Mouse (Mus musculus) stomach, postnatal 0 days (tissue): ENCODE data around the gene Gm30191.

Source experiments
- CTCF ChIP-seq: IDR thresholded peaks from 2 replicates; pipeline ENCODE4 v1.5.1; 2016; ENCODE audit warnings: antibody characterized with exemption, low read depth, mild to moderate bottlenecking, moderate library complexity
- EP300 ChIP-seq: optimal IDR thresholded peaks from 2 replicates; pipeline ENCODE3; 2016; ENCODE audit warnings: antibody characterized with exemption

DNA sequence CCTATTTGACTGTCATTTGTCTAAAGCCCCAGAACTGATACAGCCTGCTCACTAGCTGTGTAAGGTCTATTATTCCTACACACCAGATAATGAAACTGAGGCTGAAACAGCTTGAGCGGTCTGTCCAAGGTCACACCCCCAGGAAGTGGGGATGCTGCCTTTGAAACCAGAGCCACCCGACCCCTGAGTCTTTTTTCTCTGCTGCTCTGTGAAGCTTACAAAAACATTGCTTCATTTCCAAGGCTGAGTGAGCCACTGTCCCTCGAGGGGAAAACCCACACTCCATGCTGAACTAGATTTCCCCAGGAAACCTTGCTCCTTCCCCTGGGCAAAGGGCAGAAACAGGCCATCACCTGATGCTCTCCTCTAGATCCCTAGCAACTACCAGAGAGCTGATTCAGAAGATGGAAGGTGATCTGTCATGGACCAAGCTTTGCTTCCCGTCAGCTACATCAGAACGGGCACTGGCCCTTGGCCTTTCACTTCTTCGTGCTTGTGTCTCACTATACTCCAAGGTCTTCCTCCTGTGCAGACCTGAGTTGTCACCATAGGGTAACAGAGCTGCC lies 40.2 kb upstream of the Gm30191 start:
- no peak for TF ChIP-seq CTCF
- TF ChIP-seq EP300: no peak
